Mouse (Mus musculus) adrenal gland, adult 10 weeks (tissue): ENCODE results near the gene Hbp1. TPM values are rescaled to one million over a fixed set of nuclear protein-coding genes. Genes with fewer than 3 reads are reported as not detected.

Source experiments
- polyA plus RNA-seq: library from polyadenylated mRNA; stranded (reverse); fragments of 350-450 nt; fragmentation: Illumina TruSeq; extraction: RNeasy Lipid Tissue Mini Kit (QIAGEN cat#74804); gene quantifications from one replicate; pipeline ENCODE4 v1.2.3, GENCODE M21; 2014; ENCODE audit warnings: low read depth, low replicate concordance

Gene Hbp1
- polyA plus RNA-seq: 218 TPM

DNA sequence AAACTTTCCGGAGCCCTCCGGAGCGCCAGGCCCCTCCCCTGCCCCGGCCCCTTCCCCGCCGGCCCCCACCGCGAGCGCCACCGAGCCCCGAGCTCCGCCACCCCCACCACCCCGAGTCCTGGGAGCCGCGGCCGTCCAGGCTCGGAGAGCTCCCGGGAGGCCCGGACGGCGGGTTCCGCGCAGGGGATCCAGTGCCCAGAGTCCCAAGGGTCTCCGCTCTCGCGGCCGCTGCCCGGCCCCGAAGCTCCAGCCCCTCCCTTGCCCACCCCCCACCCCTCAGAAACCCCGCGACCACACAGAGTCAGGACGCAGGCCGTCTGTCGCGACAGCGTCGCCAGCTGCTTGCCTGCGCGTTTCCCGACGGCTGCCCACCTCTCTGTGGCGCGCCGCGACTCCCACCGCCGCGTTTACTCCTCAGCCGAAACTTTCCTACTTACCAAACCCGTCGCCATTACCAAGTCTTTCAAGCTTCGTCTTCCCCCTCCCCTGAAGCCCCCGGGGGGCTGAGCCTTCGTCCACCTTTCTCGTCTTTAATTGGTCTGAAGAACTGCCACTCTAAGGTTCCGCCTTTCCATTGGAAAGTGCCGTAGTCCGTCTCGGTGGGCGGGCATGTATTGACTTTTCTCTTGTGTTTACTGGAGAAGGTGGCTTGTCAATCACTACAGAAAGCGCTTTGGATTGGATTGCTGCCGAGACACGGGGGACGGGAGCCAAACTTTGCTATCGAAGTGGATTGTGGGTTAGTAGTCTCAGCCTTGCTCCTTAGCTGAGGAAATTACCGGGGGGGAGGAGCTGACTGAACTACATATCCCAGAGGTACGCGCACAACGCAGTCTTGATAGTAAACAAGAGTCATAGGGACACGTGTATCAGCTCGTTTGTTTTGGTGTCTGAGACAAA, at the start of gene Hbp1:
Hbp1 (minus strand) TSS at position 777 of the 900 bp plus-strand sequence.

Other genes with a start within 250 kb of the Hbp1 start
- 38.0 TPM for gene Gpr22, start 236.6 kb downstream of the Hbp1 start, polyA plus RNA-seq
- 768 TPM for gene Prkar2b, start 110.8 kb upstream of the Hbp1 start, polyA plus RNA-seq